Mouse (Mus musculus): Measurements from ENCODE around the gene Fgd6.

Gene Fgd6

DNA sequence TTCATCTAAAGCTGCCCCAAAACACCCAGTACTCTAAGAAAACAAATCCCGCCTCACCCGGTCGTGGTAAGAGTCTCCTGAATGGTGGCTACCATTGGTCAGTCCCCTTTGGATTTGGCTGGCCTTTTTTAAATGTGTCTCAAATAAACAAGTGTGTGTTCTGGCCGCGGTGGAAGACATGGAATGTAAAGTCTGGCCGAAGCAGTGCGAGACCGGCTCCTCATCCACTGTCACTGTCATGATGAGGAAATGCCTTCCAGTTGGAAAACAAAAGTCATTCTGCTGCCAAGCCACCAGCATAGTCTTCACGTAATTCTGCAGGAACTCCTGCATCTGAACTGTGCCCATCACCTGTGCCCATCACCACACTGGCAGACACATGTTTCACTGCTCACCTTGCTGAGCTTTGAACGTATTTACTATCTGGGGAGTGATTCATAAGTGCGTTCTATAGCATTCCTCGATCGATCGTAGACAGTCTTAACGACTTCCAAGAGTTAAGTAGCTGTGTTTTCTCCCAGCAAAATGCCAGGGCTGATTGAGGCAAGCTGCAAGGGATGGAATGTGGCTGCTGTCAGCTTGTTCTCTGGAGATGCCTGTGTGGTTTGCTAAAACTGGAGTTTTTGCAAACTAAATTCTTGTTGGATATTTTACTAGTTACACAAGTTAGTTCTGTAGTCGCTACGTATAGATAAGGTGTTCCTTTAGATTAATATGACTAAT is 60.1 kb downstream of the Fgd6 start:
- no peak for DNase-seq (ENCODE audit: low spot score in 2 of 2)

- no peak for DNase-seq (ENCODE audit: low spot score in 2 of 2)
Measured at GRCm38 (mm10) chr10:94097081-94097845, 61.5 kb downstream of the Fgd6 start.

- no peak for DNase-seq (ENCODE audit: low spot score in 2 of 2)
Measured at GRCm38 (mm10) chr10:94098100-94098499, 62.3 kb downstream of the Fgd6 start.

DNA sequence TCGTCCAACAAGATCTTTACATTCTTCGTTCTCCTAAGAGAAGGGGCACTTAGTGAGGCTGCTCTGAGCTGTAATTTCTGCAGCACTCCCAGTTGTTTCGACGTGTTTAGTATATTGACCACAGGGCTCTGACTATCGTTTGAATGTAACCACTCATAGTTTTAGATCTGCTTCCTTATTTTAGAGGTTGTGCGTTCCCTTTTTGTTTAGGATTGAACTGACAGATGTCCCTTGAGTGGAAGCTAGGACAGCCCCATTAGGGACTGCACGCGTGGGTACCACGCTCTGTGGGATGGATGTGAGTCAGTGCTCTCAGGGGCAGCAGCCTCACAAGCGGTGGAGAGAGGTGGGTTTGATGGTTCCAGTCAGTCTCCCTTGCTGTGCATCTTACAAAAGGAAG is 69.7 kb downstream of the Fgd6 start:
- no peak for DNase-seq (ENCODE audit: low spot score in 2 of 2)

- DNase-seq (ENCODE audit: low spot score in 2 of 2): no peak
Measured at GRCm38 (mm10) chr10:94107168-94107567, 71.4 kb downstream of the Fgd6 start.

GRCm38 (mm10) chr10:94107607-94108006 is 71.8 kb downstream of the Fgd6 start:
- no peak for DNase-seq (ENCODE audit: low spot score in 2 of 2)

- no peak for DNase-seq (ENCODE audit: low spot score in 2 of 2)
Measured at GRCm38 (mm10) chr10:94108791-94109190, 73.0 kb downstream of the Fgd6 start.

DNA sequence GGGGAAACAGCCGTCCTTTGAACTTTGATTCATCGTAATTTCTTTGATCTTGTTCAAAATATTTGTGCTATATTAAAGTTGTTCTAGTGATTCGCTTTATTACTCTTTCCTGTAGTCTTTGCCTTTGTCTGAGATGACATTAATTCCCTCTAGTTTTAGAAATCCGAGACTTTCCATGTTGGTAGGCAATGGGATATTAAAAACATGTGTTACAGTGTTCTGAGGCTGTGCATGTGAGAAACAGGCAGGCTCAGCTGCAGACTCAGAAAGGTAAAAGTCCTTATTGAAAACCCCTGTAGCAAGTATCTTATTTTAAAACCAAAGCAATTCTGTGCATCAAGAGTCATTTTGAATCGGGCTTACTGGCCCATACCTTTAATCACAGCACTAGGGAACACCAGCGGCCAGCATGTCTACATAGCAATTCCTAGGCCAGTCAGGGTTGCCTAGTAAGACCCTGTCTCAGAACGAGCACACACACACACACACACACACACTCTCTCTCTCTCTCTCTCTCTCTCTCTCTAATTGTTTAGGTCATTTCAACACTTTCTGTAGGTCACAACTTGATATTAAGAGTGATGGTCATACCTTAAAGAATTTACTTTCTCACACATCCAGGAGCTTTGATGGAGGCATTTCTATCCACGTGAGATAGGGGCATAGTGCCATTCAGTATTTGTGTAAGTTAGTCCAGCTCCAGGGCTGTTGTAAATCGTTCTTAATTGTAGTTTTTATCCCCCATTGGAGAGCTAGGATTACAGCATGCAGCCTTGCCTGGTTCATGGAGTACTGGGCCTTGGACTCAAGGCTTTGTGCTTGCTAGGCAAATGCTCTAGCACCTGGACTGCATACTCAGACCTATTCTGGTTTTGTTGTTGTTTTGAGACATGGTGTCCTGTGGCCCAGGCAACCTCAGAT is 75.3 kb downstream of the Fgd6 start:
- no peak for DNase-seq (ENCODE audit: low spot score in 2 of 2)

DNA sequence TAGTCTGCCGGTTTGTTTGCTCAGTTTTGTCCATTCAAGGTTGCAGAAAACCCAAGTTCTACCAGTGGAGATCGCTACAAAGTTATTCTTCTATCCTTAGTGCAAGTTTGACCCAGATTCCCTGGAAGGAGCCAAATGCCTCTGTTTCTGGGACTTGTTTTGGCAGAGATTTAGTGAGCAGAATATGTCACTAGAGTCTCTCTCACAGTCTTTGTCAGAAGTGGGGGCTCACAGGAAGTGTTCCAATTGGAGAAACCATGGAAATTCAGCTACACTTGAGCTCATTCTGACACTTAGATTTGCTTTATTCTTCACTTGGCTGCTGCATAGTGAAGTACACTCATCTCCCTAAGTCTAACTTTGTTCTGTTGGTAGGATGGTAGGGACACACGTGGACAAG is 76.4 kb downstream of the Fgd6 start:
- DNase-seq (ENCODE audit: low spot score in 2 of 2): no peak

DNA sequence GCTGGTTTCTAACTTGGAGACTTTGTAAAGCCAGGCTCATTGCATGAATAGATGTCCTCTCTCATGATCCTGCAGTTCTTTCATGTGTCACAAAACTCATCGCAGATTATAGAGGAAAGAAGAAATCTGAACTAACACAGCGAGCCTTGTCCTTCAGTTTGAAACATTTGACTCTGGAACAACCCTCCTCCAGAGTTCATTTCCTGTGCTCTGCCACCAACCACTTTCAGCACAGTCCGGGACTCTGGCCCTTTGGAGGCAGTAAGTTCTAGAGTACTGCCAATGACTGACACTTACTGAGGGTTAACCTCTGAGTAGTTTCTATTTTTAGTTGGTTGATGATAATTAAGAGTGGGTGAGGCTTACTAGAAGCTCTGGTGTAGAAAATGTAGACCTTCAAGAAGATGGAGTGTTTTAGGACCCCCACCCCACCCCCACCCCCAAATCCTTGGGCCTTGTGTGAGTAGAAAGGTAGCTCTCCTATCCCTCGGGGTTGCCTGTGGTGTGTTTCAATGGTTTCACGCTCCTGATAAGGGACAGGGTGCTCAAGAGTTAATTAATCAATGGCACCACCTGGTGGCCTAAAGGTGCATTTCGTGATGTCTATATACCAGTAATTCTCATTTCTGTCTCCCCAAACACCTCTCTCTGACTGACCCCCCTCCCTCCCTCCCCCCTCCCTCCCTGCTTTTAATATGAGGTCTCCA is 80.2 kb downstream of the Fgd6 start:
- peak; percentile 51 to 75 for DNase-seq (ENCODE audit: low spot score in 2 of 2)

DNA sequence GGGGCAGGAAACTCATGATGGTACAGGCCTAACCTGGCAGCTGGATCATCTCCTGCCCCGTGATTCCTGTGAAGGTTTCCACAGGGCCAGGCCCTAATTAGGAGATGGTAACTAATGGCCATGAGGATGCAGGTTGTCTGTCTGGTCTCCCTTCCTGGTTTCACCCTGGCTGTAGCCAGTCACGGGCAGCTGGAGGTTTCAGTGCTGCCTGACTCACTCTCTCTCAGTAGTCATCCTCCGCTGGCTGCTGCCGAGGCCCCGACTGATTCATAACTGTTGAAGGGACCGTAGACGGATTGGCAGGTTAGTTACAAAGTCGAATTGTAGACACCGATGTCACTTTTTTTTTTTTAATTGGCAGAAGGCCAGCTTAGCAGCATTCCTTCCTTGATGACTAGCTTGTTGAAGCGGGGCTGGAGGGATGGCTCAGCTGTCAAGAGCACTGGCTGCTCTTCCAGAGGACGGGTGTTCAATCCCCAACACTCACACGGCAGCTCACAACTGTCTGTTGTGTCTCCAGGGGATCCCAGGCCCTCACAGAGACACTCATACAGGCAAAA is 81.1 kb downstream of the Fgd6 start:
- DNase-seq (ENCODE audit: low spot score in 2 of 2): no peak

- no peak for DNase-seq (ENCODE audit: low spot score in 2 of 2)
Measured at GRCm38 (mm10) chr10:94117916-94118315, 82.1 kb downstream of the Fgd6 start.

- no peak for DNase-seq (ENCODE audit: low spot score in 2 of 2)
Measured at GRCm38 (mm10) chr10:94118993-94119392, 83.2 kb downstream of the Fgd6 start.

DNA sequence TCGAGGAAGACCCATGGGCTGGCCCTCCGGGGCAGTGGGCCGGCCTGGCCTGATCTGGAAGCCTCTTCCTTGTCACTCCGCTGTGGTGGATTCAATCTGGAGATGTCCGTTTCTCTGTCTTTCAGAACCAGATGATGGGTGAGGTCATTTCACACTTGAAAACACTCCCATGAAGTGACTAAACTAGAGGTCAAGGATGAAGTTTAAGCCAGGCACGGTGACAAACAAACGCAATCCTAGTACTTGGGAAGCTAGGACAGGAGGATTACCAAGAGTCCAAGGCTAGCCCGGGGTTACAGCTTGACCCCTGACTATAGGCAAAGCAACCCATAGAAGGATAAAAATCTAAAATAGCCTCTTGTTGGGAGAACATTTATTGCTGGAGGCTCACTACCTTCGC is 84.9 kb downstream of the Fgd6 start:
- no peak for DNase-seq (ENCODE audit: low spot score in 2 of 2)

GRCm38 (mm10) chr10:94122595-94122994 is 86.8 kb downstream of the Fgd6 start:
- DNase-seq (ENCODE audit: low spot score in 2 of 2): no peak

DNA sequence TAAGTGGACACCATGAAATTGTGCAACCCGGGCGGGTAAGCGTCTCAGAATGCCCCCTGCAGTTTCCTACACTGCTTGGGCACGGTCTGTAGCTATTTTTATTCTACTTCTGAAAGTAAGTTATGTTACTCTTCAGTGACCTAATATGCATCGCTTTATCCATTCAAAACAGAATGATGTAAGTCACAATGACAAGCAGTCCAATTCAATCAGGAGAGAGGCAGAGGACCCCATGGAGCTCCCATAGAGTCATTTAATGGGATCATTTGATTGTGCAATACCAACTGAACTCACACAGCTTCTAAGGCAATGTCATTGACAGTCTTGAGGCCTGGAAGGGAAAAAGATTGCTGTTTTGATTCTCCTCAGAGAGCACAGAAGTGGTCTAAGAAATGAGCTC is 87.8 kb downstream of the Fgd6 start:
- no peak for DNase-seq (ENCODE audit: low spot score in 2 of 2)

GRCm38 (mm10) chr10:94124376-94124775 is 88.6 kb downstream of the Fgd6 start:
- DNase-seq (ENCODE audit: low spot score in 2 of 2): no peak

DNA sequence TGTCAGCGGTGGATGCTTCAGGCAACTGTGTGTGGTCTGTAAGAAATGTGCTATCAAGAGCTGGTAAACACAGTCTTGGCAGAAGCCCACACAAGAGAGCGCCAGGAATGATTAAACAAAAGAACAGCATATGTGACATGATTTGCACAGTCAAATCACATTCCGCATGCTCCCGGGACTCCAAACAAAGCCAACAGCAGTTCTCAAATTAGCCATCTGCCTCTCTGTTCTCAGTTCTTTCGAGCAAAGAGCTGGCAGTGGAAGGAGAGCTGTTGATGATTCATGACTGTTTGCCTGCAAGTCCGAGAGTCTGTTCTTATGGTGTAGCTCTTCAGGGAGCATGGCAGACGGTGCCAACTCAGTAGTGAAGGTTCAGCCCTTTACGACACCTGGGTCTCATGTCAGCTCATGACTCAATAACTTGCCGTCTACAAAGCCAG is 93.9 kb downstream of the Fgd6 start:
- DNase-seq (ENCODE audit: low spot score in 2 of 2): peak; percentile 47 to 50

- DNase-seq (ENCODE audit: low spot score in 2 of 2): no peak
Measured at GRCm38 (mm10) chr10:94133081-94133480, 97.3 kb downstream of the Fgd6 start.

- no peak for DNase-seq (ENCODE audit: low spot score in 2 of 2)
Measured at GRCm38 (mm10) chr10:94133674-94134073, 97.9 kb downstream of the Fgd6 start.

Data from frontal cortex, postnatal 14 days (tissue).